Mouse (Mus musculus): ENCODE measurements around the gene Ppil1.
"Not testable (repeated sequence)": the region's sequence is repeated elsewhere in the genome, so short reads cannot be mapped to it uniquely, and the experiment has no call there.

DNA sequence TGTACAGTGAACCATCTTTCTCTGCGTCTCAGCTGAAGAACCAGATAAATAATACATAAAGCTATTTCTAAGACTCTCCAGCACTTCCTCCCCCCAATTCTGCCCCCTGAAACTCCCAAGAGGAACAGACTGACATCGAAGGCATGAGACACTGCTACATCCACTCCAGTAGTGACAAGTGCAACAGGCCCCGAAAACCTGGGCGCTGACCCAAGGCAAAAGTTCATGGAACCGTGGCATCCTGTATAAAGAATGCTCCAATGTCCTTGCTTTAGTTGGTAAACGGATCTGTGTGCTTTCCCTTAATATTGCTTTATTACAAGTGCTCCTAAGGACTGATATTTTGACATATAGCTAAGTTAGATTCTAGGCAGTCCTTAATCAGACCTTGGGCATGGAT lies 9.2 kb downstream of the Ppil1 start:
- not testable (repeated sequence) for TF ChIP-seq CTCF (conservative IDR thresholded peaks at IDR 0.05; ENCODE audit: low read length); NANOG (IDR thresholded peaks at IDR 0.05; ENCODE audit: borderline replicate concordance, low read length)
